Mouse (Mus musculus): ENCODE results near the gene Spata48.

DNA sequence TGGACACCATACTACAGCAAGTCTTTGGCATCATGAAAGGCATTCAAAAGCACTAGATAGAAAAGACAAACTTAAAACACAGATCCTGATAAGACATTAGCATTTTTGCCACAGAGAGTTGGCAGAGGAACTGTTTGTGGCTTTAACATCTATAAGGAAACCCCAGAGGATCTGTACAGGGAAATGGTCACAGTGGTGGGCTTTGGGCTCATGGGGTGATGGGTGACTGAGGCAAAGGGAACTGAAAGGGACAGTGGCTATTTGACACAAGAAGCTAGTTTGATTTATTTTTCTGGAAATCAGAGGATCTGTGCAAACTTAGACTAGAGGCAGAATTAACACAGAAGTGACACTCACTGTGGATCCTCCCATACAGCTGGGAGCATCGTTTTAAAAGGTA lies 74.4 kb downstream of the Spata48 start:
- no peak for TF ChIP-seq CTCF (IDR thresholded peaks at IDR 0.05; ENCODE audit: control insufficient read depth, insufficient read depth, insufficient read length)
- no peak for TF ChIP-seq MAX (IDR thresholded peaks at IDR 0.05)
- TF ChIP-seq MYOG (IDR thresholded peaks at IDR 0.05; ENCODE audit: control insufficient read depth, extremely low read depth, insufficient read length) = no peak

All from C2C12 (cell line).